Mouse (Mus musculus) CH12.LX (cell line): ENCODE measurements around the gene Mgat4b.

Source experiments
- CHD2 ChIP-seq: IDR thresholded peaks from 2 replicates; pipeline ENCODE4 v1.6.1; 2011; ENCODE audit warnings: low read length, improper control_type of control experiment
- CTCF ChIP-seq, 2 experiments: IDR thresholded peaks in 1 of 2; conservative IDR thresholded peaks in 1 of 2; 2 replicates each; pipeline ENCODE4 v1.5.1; 2011 to 2012; ENCODE audit warnings: low read depth in 2 of 2, low read length in 2 of 2, improper control_type of control experiment in 1 of 2, inconsistent platforms in 1 of 2, mild to moderate bottlenecking in 1 of 2, moderate library complexity in 1 of 2
- E2F4 ChIP-seq: IDR thresholded peaks from 2 replicates; pipeline ENCODE4 v1.6.1; 2011; ENCODE audit warnings: low read depth, low read length, improper control_type of control experiment; ENCODE audit not compliant: insufficient replicate concordance
- ELF1 ChIP-seq: IDR thresholded peaks from 2 replicates; pipeline ENCODE4 v1.6.1; 2014; ENCODE audit warnings: low read depth, mild to moderate bottlenecking, inconsistent platforms, low read length, improper control_type of control experiment
- ETS1 ChIP-seq: conservative IDR thresholded peaks from 2 replicates; pipeline ENCODE4 v1.6.1; 2012; ENCODE audit warnings: low read depth, mild to moderate bottlenecking, inconsistent platforms, low read length, improper control_type of control experiment, moderate library complexity
- HCFC1 ChIP-seq: IDR thresholded peaks from 2 replicates; pipeline ENCODE4 v1.6.1; 2012; ENCODE audit warnings: low read depth, mild to moderate bottlenecking, inconsistent platforms, low read length, improper control_type of control experiment
- MEF2A ChIP-seq: IDR thresholded peaks from 2 replicates; pipeline ENCODE4 v1.6.1; 2014; ENCODE audit warnings: low read depth, mild to moderate bottlenecking, inconsistent platforms, low read length, improper control_type of control experiment, borderline replicate concordance
- POLR2A ChIP-seq: IDR thresholded peaks from 2 replicates; pipeline ENCODE4 v1.6.1; 2011; ENCODE audit warnings: low read depth, mild to moderate bottlenecking, improper control_type of control experiment, low read length
- SIN3A ChIP-seq: IDR thresholded peaks from 2 replicates; pipeline ENCODE4 v1.6.1; 2012; ENCODE audit warnings: low read length, improper control_type of control experiment, inconsistent platforms
- TCF12 ChIP-seq: IDR thresholded peaks from 2 replicates; pipeline ENCODE4 v1.6.1; 2014; ENCODE audit warnings: low read depth, mild to moderate bottlenecking, inconsistent platforms, low read length, improper control_type of control experiment
- UBTF ChIP-seq: IDR thresholded peaks from 2 replicates; pipeline ENCODE4 v1.6.1; 2012; ENCODE audit warnings: low read depth, mild to moderate bottlenecking, inconsistent platforms, low read length, improper control_type of control experiment, moderate library complexity
- USF1 ChIP-seq: IDR thresholded peaks from 2 replicates; pipeline ENCODE4 v1.6.1; 2014; ENCODE audit warnings: low read depth, mild to moderate bottlenecking, inconsistent platforms, low read length, improper control_type of control experiment

GRCm38 (mm10) chr11:50168352-50168751, 42.3 kb upstream of the Mgat4b start:
- no peak for TF ChIP-seq ETS1
- TF ChIP-seq ELF1, result no peak
- no peak for TF ChIP-seq TCF12
- TF ChIP-seq USF1, result no peak
- TF ChIP-seq CHD2, result no peak
- no peak for TF ChIP-seq CTCF (conservative IDR thresholded peaks at IDR 0.05 in 1 of 2, IDR thresholded peaks at IDR 0.05 in 1 of 2; ENCODE audit: low read depth in 2 of 2, low read length in 2 of 2)
- no peak for TF ChIP-seq POLR2A
- TF ChIP-seq E2F4, result no peak
- TF ChIP-seq HCFC1, result no peak
- no peak for TF ChIP-seq UBTF
- TF ChIP-seq MEF2A, result no peak
- TF ChIP-seq SIN3A, result no peak
